Mouse (Mus musculus): ENCODE measurements around the gene Zfp575. TPM values are rescaled to one million over a fixed set of nuclear protein-coding genes. Genes with fewer than 3 reads are reported as not detected.

The Zfp575 gene
- polyA plus RNA-seq, 1 experiment from 2014 or later: 0.57 TPM

Other genes starting within 250 kb of the Zfp575 start
- gene Lypd5, start 238.4 kb downstream of the Zfp575 start, polyA plus RNA-seq (2016; fragmentation: Nextera tagmentation; extraction: Ambion mirVana): not detected in 2 replicates
- 159 and 161 TPM in 2 replicates for gene Kcnn4, start 217.4 kb downstream of the Zfp575 start, polyA plus RNA-seq (2016; fragmentation: Nextera tagmentation; extraction: Ambion mirVana)
- gene Smg9, start 188.0 kb downstream of the Zfp575 start, polyA plus RNA-seq (2016; fragmentation: Nextera tagmentation; extraction: Ambion mirVana): 22.9 and 23.5 TPM in 2 replicates
- not detected in 2 replicates for gene Irgc1, start 135.3 kb downstream of the Zfp575 start, polyA plus RNA-seq (2016; fragmentation: Nextera tagmentation; extraction: Ambion mirVana)
- gene Plaur, start 125.2 kb downstream of the Zfp575 start, polyA plus RNA-seq (2016; fragmentation: Nextera tagmentation; extraction: Ambion mirVana): 2.6 and 2.8 TPM in 2 replicates
- gene Cadm4, start 105.6 kb downstream of the Zfp575 start, polyA plus RNA-seq (2016; fragmentation: Nextera tagmentation; extraction: Ambion mirVana): 0.28 and 0.35 TPM in 2 replicates
- gene Zfp428, start 80.6 kb downstream of the Zfp575 start, polyA plus RNA-seq (2016; fragmentation: Nextera tagmentation; extraction: Ambion mirVana): 12.4 and 14.2 TPM in 2 replicates
- gene AC161166.1, start 75.2 kb downstream of the Zfp575 start, polyA plus RNA-seq (2016; fragmentation: Nextera tagmentation; extraction: Ambion mirVana): 0.20 and 0.24 TPM in 2 replicates
- 2.8 and 3.1 TPM in 2 replicates for gene Irgq, start 57.0 kb downstream of the Zfp575 start, polyA plus RNA-seq (2016; fragmentation: Nextera tagmentation; extraction: Ambion mirVana)
- not detected in 2 replicates for gene Pinlyp, start 41.5 kb downstream of the Zfp575 start, polyA plus RNA-seq (2016; fragmentation: Nextera tagmentation; extraction: Ambion mirVana)
- gene Xrcc1, start 41.4 kb downstream of the Zfp575 start, polyA plus RNA-seq (2016; fragmentation: Nextera tagmentation; extraction: Ambion mirVana): 61.5 and 63.0 TPM in 2 replicates
- gene Ethe1, start 98 bp downstream of the Zfp575 start, polyA plus RNA-seq (2016; fragmentation: Nextera tagmentation; extraction: Ambion mirVana): 15.1 and 17.0 TPM in 2 replicates
- 0.08 and 0.22 TPM in 2 replicates for gene Phldb3, start 23.1 kb upstream of the Zfp575 start, polyA plus RNA-seq (2016; fragmentation: Nextera tagmentation; extraction: Ambion mirVana)
- gene Lypd3, start 48.9 kb upstream of the Zfp575 start, polyA plus RNA-seq (2016; fragmentation: Nextera tagmentation; extraction: Ambion mirVana): not detected in 2 replicates
- gene Tex101, start 89.0 kb upstream of the Zfp575 start, polyA plus RNA-seq (2016; fragmentation: Nextera tagmentation; extraction: Ambion mirVana): not detected in 2 replicates
- not detected in 2 replicates for gene BC049730, start 121.6 kb upstream of the Zfp575 start, polyA plus RNA-seq (2016; fragmentation: Nextera tagmentation; extraction: Ambion mirVana)
- not detected in 2 replicates for gene Gm4763, start 139.3 kb upstream of the Zfp575 start, polyA plus RNA-seq (2016; fragmentation: Nextera tagmentation; extraction: Ambion mirVana)
- gene Cd177, start 172.7 kb upstream of the Zfp575 start, polyA plus RNA-seq (2016; fragmentation: Nextera tagmentation; extraction: Ambion mirVana): 0.55 and 0.93 TPM in 2 replicates
- gene Ceacam10, start 189.6 kb upstream of the Zfp575 start, polyA plus RNA-seq (2016; fragmentation: Nextera tagmentation; extraction: Ambion mirVana): 0.30 and 0.42 TPM in 2 replicates